19 mouse cellular contexts compared by ENCODE assay signal in genomic region chrX:70871209-70871608, GRCm38 (mm10).
"Had no signal": no experiment of that assay in that cellular context is flagged by ENCODE, and none has a peak within 500 bp of the region (broad histone marks: within the 10 kb centered on the region; RNA-seq: fewer than 3 reads in every experiment).

No protein-coding gene starts in this region.

- H3K9ac ChIP-seq: intestine, embryonic 15.5 days; limb, embryonic 12.5 days; limb, embryonic 15.5 days; liver, embryonic 14.5 days; liver, postnatal 0 days; midbrain, embryonic 12.5 days; midbrain, embryonic 15.5 days; neural tube, embryonic 12.5 days; neural tube, embryonic 15.5 days; stomach, embryonic 15.5 days had no signal

- H3K4me1 ChIP-seq: intestine, embryonic 15.5 days; limb, embryonic 12.5 days; limb, embryonic 15.5 days; midbrain, embryonic 12.5 days; midbrain, embryonic 15.5 days; neural tube, embryonic 12.5 days; neural tube, embryonic 15.5 days; stomach, embryonic 15.5 days had no signal

- H3K9me3 ChIP-seq: intestine, embryonic 15.5 days; limb, embryonic 12.5 days; limb, embryonic 15.5 days; midbrain, embryonic 12.5 days; midbrain, embryonic 15.5 days; neural tube, embryonic 12.5 days; neural tube, embryonic 15.5 days; stomach, embryonic 15.5 days had no signal

- H3K4me2 ChIP-seq: intestine, embryonic 15.5 days; limb, embryonic 12.5 days; limb, embryonic 15.5 days; liver, embryonic 11.5 days; midbrain, embryonic 12.5 days; midbrain, embryonic 15.5 days; neural tube, embryonic 12.5 days; neural tube, embryonic 15.5 days; stomach, embryonic 15.5 days had no signal

- DNase-seq: kidney, adult 11 months; left cerebral cortex, postnatal 4 days; liver, postnatal 0 days; right cerebral cortex, adult 18-20 months; right cerebral cortex, postnatal 25 days; spleen, adult 18-20 months; thymus, postnatal 25 days had no signal

- H3K4me3 ChIP-seq: intestine, embryonic 15.5 days; limb, embryonic 12.5 days; limb, embryonic 15.5 days; midbrain, embryonic 12.5 days; midbrain, embryonic 15.5 days; neural tube, embryonic 12.5 days; neural tube, embryonic 15.5 days; stomach, embryonic 15.5 days had no signal

- H3K36me3 ChIP-seq: intestine, embryonic 15.5 days; limb, embryonic 12.5 days; limb, embryonic 15.5 days; midbrain, embryonic 12.5 days; midbrain, embryonic 15.5 days; neural tube, embryonic 12.5 days; neural tube, embryonic 15.5 days; stomach, embryonic 15.5 days had no signal

- H3K27ac ChIP-seq: intestine, embryonic 15.5 days; limb, embryonic 12.5 days; limb, embryonic 15.5 days; liver, embryonic 14.5 days; macrophage; midbrain, embryonic 12.5 days; midbrain, embryonic 15.5 days; neural tube, embryonic 12.5 days; neural tube, embryonic 15.5 days; stomach, embryonic 15.5 days had no signal

- H3K27me3 ChIP-seq: intestine, embryonic 15.5 days; limb, embryonic 12.5 days; limb, embryonic 15.5 days; midbrain, embryonic 12.5 days; midbrain, embryonic 15.5 days; neural tube, embryonic 12.5 days; neural tube, embryonic 15.5 days; stomach, embryonic 15.5 days had no signal

- ATAC-seq: hindbrain, embryonic 16.5 days; intestine, embryonic 15.5 days; liver, postnatal 0 days; midbrain, embryonic 15.5 days had no signal
